Mouse (Mus musculus): ENCODE results near the gene 4933428G20Rik.

DNA sequence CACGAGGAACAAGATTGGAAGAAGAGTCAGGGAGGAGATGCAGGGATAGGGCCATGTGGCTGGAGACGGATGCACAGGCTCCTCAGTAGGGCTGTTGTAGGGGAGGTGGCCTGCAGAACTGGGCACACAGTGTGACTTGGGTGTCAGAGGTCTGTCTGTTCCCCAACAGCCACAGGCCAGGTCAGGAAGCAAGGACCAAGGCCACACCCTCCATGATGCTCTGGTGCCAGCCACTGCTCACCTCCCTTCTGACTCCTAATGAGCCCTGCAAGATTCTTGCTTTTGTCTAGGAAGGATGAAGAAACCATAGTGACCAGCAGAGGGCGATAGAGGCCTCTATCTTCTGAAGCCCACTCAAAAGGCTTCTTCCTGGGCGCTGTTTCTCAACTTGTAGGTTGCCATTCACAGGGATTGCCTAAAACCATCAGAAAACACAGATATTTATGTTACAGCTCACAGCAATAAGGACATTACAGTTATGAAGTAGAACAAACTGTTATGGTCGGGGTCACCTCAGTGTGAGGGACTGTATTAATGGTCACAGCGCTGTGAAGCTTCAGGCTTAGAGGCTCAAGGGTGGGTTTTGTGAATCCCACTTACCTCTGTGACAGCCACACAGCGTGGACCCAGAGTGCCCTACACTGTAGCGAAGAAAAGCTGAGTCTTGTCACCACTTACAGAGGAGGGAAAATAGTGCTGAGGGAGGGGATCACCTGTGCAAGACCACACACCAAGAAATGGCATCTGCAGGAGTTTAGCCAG, 23.6 kb downstream of the 4933428G20Rik start:
- TF ChIP-seq POLR2A (IDR thresholded peaks at IDR 0.05; ENCODE audit: low read depth, low read length) (no peak), CTCF (IDR thresholded peaks at IDR 0.05; ENCODE audit: extremely low read depth, insufficient read length, insufficient replicate concordance, low read depth, low read length) (peak; percentile 44; the same call in 1 of the 2 replicates)

Data from small intestine, adult 2 months (tissue).